Mouse (Mus musculus) small intestine, adult 2 months (tissue): ENCODE results near the gene Apold1.

Source experiments
- CTCF ChIP-seq: fragments of 200-500 bp; IDR thresholded peaks from 2 replicates; pipeline ENCODE4 v1.5.1; 2012; ENCODE audit warnings: low read depth, mild to moderate bottlenecking, control low read depth, inconsistent platforms, low read length, moderate library complexity, mixed read lengths; ENCODE audit not compliant: insufficient replicate concordance, insufficient read length; ENCODE audit errors: extremely low read depth
- POLR2A ChIP-seq: fragments of 200-500 bp; IDR thresholded peaks from 2 replicates; pipeline ENCODE4 v1.6.1; 2012; ENCODE audit warnings: low read depth, mild to moderate bottlenecking, control low read depth, inconsistent platforms, low read length, moderate library complexity

DNA sequence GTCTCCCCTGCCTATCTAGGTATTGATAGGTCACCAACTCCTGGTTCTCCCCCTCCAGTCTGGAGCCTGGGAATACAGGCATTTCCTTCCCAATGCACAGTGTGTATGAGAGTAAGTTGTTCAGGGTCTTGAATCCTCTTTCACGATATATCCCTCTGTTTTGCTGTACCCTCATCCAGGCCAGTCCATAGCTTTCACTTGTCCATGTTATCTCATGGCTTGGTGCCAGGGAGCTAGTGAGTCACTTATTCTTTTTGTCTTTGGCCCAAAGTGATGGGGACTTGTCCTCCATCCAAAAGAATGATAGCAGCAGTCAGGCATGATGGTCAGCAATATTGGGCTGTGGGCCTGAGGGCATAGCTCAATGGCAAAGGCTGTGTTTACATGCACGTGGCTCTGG lies 45.2 kb downstream of the Apold1 start:
- TF ChIP-seq CTCF (no peak), POLR2A (no peak)
